Comparison of ENCODE assay signal across 8 mouse cellular contexts in the genomic region with DNA sequence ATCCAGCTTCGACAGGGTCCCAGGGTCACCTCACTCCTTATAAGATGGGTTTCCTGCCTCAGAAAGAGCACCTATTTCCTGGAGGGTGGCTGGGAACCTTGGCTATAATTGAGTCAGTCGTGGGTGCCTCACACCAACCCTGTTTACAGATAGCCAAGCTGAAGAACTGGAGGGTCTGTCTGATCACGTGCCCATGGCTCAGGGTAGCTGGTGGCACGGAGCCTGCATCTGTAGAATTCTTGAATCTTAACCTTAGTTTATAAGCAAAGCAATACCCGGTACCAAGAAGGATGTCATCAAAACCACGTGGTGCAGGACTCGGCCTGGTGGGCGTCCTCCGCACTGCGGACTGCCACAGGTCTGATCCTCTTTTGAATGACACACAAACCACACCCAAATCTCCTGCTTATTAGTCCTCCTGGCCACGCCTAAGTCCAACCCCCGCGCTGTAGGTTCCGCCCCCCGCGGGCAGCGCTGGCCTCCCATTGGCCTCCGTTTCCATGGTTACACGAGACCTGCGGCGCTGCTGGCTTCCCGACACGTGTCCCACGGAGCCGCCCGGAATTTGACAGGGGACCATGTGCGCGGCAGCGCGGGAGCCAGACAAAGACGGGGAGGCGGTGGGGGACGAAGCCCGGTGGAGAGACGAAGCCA. TPM values are rescaled to one million over a fixed set of nuclear protein-coding genes. Genes with fewer than 3 reads are reported as not detected.
A peak's percentile ranks its signal among the peaks of the same experiment; 100 is the strongest.
DNase-seq lines count a peak whose midpoint lies in the region; ATAC-seq and TF ChIP-seq lines count a peak whose summit lies in the region.

No protein-coding gene starts in this region.

- H3K36me3 ChIP-seq in embryonic facial prominence, embryonic 11.5 days (replicated peaks; ENCODE audit: control insufficient read depth, insufficient read depth, low read depth, low read length) = no peaks in the 10 kb centered on the region
- no peaks in the 10 kb centered on the region for H3K36me3 ChIP-seq in intestine, postnatal 0 days (ENCODE audit: control insufficient read depth, insufficient read depth)
- no peaks in the 10 kb centered on the region for H3K36me3 ChIP-seq in midbrain, embryonic 10.5 days

- H3K9me3 ChIP-seq in embryonic facial prominence, embryonic 11.5 days (replicated peaks; ENCODE audit: control insufficient read depth, low read length) = no peaks in the 10 kb centered on the region
- no peaks in the 10 kb centered on the region for H3K9me3 ChIP-seq in intestine, postnatal 0 days (ENCODE audit: control insufficient read depth)
- H3K9me3 ChIP-seq in midbrain, embryonic 10.5 days (replicated peaks) = 0 out of 2 replicates have a peak, but pooled peaks cover 10% of the 10 kb centered on the region

- H3K4me3 ChIP-seq in embryonic facial prominence, embryonic 11.5 days (ENCODE audit: low read depth, low read length) = peak overlapping the region; percentile 6; the same call in 1 of the 2 replicates
- peak overlapping the region; percentile 13; the same call in 1 of the 2 replicates for H3K4me3 ChIP-seq in intestine, postnatal 0 days (ENCODE audit: low read depth, low read length)
- H3K4me3 ChIP-seq in midbrain, embryonic 10.5 days = peak overlapping the region; percentile 37

- H3K27ac ChIP-seq in embryonic facial prominence, embryonic 11.5 days (replicated peaks; ENCODE audit: low read depth, low read length) = no peak overlapping the region
- H3K27ac ChIP-seq in intestine, postnatal 0 days (ENCODE audit: low read depth, low read length) = no peak overlapping the region
- H3K27ac ChIP-seq in midbrain, embryonic 10.5 days (replicated peaks) = peak overlapping the region; percentile 77

- intact Hi-C loops in left cerebral cortex, postnatal 36 days (cut with DNase I) = loop anchor here (5.0 kb wide), 1 partner anchor 47 kb away; no protein-coding TSS in a partner anchor

- peak overlapping the region; percentile 35 for H3K4me2 ChIP-seq in embryonic facial prominence, embryonic 11.5 days (ENCODE audit: low read depth, low read length)
- peak overlapping the region; percentile 57 for H3K4me2 ChIP-seq in intestine, postnatal 0 days (replicated peaks; ENCODE audit: low read depth)

- no peak for TF ChIP-seq CTCF in intestine, postnatal 0 days (IDR thresholded peaks at IDR 0.05; ENCODE audit: low read depth)

- peaks cover 3% of the 10 kb centered on the region; the same call in 1 of the 2 replicates for H3K4me1 ChIP-seq in embryonic facial prominence, embryonic 11.5 days (ENCODE audit: control insufficient read depth, insufficient read depth, low read length)
- H3K4me1 ChIP-seq in intestine, postnatal 0 days (replicated peaks; ENCODE audit: control insufficient read depth, insufficient read depth, low read length) = peaks cover 12% of the 10 kb centered on the region; the same call in 1 of the 2 replicates
- H3K4me1 ChIP-seq in midbrain, embryonic 10.5 days = peaks cover 63% of the 10 kb centered on the region

- H3K27me3 ChIP-seq in embryonic facial prominence, embryonic 11.5 days (ENCODE audit: control insufficient read depth, insufficient read depth, low read length) = no peaks in the 10 kb centered on the region
- H3K27me3 ChIP-seq in intestine, postnatal 0 days (replicated peaks; ENCODE audit: control insufficient read depth, insufficient read depth, low read length) = no peaks in the 10 kb centered on the region
- peaks cover 40% of the 10 kb centered on the region for H3K27me3 ChIP-seq in midbrain, embryonic 10.5 days (ENCODE audit: low read depth, poor library complexity, severe bottlenecking)

- peak; percentile 90 for ATAC-seq in embryonic facial prominence, embryonic 11.5 days (replicated peaks; ENCODE audit: insufficient number of reproducible peaks, low FRiP score, low TSS enrichment, low read depth)
- ATAC-seq in intestine, postnatal 0 days = peak; percentile 74

- peak; percentile 95 to 96 for DNase-seq in adrenal gland, postnatal 36 days
- peak; percentile 99 for DNase-seq in embryonic facial prominence, embryonic 11.5 days (ENCODE audit: low spot score)
- peak; percentile 100 for DNase-seq in heart, adult 11 months
- DNase-seq in left cerebral cortex, postnatal 36 days (ENCODE audit: low spot score in 2 of 2) = peak; percentile 92 to 93
- DNase-seq in midbrain, embryonic 10.5 days (ENCODE audit: low spot score) = peak; percentile 96
- DNase-seq in right cerebral cortex, postnatal 25 days = peak; percentile 93
- DNase-seq in urinary bladder, postnatal 25 days (ENCODE audit: low spot score) = peak; percentile 79

- 2% methylated on average over 35 of the region's 35 CpGs for WGBS in embryonic facial prominence, embryonic 11.5 days
- 3% methylated on average over 35 of the region's 35 CpGs for WGBS in intestine, postnatal 0 days
- WGBS in midbrain, embryonic 10.5 days = 3% methylated on average over 35 of the region's 35 CpGs

- peak overlapping the region; percentile 29 for H3K9ac ChIP-seq in embryonic facial prominence, embryonic 11.5 days (replicated peaks; ENCODE audit: low read length)
- no peak overlapping the region for H3K9ac ChIP-seq in intestine, postnatal 0 days (ENCODE audit: low read depth, low read length)

RNA-seq across cellular contexts. Expression of a gene that starts 49.9 kb away (rescaled TPM):
- total RNA-seq in adrenal gland, postnatal 36 days (2021) = 1 to 10 TPM in 1 of 2 experiments, under 1 TPM in 1; 0.40 to 2.1 TPM
- 1.9 TPM in 1 of 2 replicates, not detected in the other for polyA plus RNA-seq in embryonic facial prominence, embryonic 11.5 days (2014; fragmentation: Nextera tagmentation; extraction: Ambion mirVana)
- polyA plus RNA-seq in intestine, postnatal 0 days (2015; fragmentation: Nextera tagmentation; extraction: Ambion mirVana) = 0.53 and 0.63 TPM in 2 replicates
- 1 to 10 TPM; 3.9 to 8.0 TPM for total RNA-seq in left cerebral cortex, postnatal 36 days (2021)
- polyA plus RNA-seq in midbrain, embryonic 10.5 days (2016; fragmentation: Nextera tagmentation; extraction: Ambion mirVana) = 0.20 and 0.34 TPM in 2 replicates
